In genomic region chr8:64634131-64634865, GRCm38 (mm10) we compare ENCODE assay signal across 14 mouse cellular contexts. TPM values are rescaled to one million over a fixed set of nuclear protein-coding genes. Genes with fewer than 3 reads are reported as not detected.
DNase-seq lines count a peak whose midpoint lies in the region.
"Had no signal": no experiment of that assay in that cellular context is flagged by ENCODE, and none has a peak within 500 bp of the region (broad histone marks: within the 10 kb centered on the region; RNA-seq: fewer than 3 reads in every experiment).

No protein-coding gene starts in this region.

- peak; percentile 78 for DNase-seq in cerebellum, adult 9-10 months
- no peak for DNase-seq in cerebellum, adult 8-10 months
- DNase-seq in layer of hippocampus, adult 11-12 months (ENCODE audit: low spot score) = peak; percentile 45
- DNase-seq in layer of hippocampus, postnatal 25 days (ENCODE audit: extremely low spot score in 1 of 2, low spot score in 1 of 2) = no peak
- DNase-seq in right cerebral cortex, adult 2 months (ENCODE audit: low spot score in 2 of 2) = peak; percentile 77 to 87
- DNase-seq in right cerebral cortex, postnatal 4 days = no peak
- peak; percentile 67 to 82 for DNase-seq in right cerebral cortex, postnatal 36 days (ENCODE audit: low spot score in 2 of 2)
- no peak for DNase-seq in kidney, postnatal 36 days
- DNase-seq: cerebellum, postnatal 14 days; gastrocnemius, postnatal 14 days; heart, postnatal 4 days; kidney, postnatal 10 days; liver, embryonic 13.5 days; retina, postnatal 1 day had no signal

RNA-seq across cellular contexts. Expression of gene Cpe, which starts 58.6 kb away (rescaled TPM):
- total RNA-seq in layer of hippocampus, postnatal 25 days (2021) = 1,000 to 10,000 TPM; 3,120 to 3,267 TPM

Comparison
In these comparisons a context has a peak if more than half of its experiments do, and no peak if none do; other contexts are left out.
1. DNase-seq: peak in cerebellum, adult 9-10 months (single experiment), layer of hippocampus, adult 11-12 months (single experiment), right cerebral cortex, adult 2 months (2 of 2) and right cerebral cortex, postnatal 36 days (2 of 2); none in cerebellum, adult 8-10 months (single experiment), layer of hippocampus, postnatal 25 days (0 of 2), right cerebral cortex, postnatal 4 days (single experiment) and kidney, postnatal 36 days (0 of 2).